Mouse (Mus musculus): ENCODE results near the gene Panx2. TPM values are rescaled to one million over a fixed set of nuclear protein-coding genes. Genes with fewer than 3 reads are reported as not detected.

The Panx2 gene
- total RNA-seq, 2 experiments from 2014 or later: 159 to 177 TPM

DNA sequence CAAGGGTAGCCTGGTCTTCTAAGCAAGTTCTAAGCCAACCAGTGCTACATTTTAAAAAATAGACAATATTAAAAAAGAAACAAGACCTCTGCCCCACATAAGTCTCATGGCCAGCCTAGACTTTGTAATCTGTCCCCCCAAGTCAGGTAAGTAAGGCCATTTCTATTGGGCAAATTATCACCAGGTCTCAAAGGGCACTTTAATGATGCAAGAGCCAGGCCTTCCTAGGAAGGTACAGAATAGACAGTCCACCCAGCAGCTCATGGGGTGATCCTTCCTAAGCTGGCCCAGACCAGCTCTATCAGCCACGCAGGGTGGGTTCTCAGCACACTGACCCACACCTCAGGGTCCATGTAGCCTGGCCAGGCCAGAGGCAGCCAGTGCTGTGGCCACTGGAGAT, 24.4 kb downstream of the Panx2 start:
- no peak for TF ChIP-seq CTCF (conservative IDR thresholded peaks at IDR 0.05)

DNA sequence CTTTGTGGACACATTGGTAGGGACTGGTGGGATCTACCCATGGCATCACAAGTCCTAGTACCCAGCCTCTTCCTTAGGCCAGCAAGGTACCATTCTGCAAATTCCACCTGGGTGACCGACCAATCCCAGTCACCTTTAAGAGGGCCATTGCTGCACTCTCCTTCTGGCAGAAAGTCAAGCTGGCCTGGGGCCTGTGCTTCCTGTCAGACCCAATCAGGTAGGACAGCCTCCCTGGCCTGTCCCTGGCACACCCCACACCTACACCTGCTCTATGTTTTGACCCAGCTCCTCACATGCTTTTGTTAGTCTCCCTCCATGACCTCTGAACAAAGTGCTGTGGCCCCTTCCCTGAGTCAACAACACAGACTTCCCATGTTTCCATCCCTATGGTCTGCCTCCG, 25.3 kb downstream of the Panx2 start:
- Histone ChIP-seq H3K4me3 (no peak overlapping the region), H3K27ac (no peak overlapping the region)
- TF ChIP-seq CTCF (conservative IDR thresholded peaks at IDR 0.05): no peak
- DNase-seq (ENCODE audit: low spot score in 2 of 2): no peak

More for the DNA sequence above, 24.4 kb downstream of the Panx2 start:
- Histone ChIP-seq H3K4me3 (no peak overlapping the region), H3K27ac (no peak overlapping the region)
- DNase-seq (ENCODE audit: low spot score in 2 of 2): no peak

DNA sequence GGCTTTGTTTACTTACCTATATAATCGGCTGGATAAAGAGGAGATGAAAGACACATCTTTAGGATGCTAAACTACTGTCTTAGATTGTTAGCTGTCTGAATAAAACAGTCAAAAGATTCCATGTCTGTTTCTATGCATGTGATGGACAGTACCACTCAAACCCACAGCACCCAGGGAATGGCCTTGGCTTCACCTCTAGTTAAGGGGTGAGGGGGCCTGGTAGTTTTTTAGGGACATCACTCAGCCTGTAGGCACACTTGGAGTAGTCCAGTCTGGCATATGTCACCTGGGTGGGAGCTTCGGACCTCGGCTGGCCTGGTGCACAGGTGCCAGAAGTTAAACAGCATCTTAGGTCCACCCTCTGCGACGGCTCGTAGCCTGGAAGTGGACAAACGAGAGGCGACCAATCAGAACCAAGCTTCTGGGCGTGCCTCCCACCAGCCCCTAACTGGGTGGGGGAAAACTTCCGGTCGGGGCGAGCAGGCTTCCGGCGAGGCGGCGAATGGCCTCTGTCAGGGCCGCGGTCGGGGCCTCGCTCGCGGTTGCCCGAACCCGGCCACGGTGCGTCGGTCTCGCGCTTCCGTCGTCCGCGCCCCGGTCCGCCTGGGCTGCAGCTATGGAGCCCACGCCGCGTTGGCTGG, 29.2 kb downstream of the Panx2 start, which contains the start of gene Selenoo:
TSS of gene Selenoo (plus strand) at position 478 of the 641 bp plus-strand sequence.
- Histone ChIP-seq H3K27ac (peak within 1 kb of the TSS; percentile 95), H3K4me3 (peak within 1 kb of the TSS; percentile 85)
- DNase-seq (ENCODE audit: low spot score in 2 of 2): peak; percentile 88 to 91
- no peak for TF ChIP-seq CTCF (conservative IDR thresholded peaks at IDR 0.05)

DNA sequence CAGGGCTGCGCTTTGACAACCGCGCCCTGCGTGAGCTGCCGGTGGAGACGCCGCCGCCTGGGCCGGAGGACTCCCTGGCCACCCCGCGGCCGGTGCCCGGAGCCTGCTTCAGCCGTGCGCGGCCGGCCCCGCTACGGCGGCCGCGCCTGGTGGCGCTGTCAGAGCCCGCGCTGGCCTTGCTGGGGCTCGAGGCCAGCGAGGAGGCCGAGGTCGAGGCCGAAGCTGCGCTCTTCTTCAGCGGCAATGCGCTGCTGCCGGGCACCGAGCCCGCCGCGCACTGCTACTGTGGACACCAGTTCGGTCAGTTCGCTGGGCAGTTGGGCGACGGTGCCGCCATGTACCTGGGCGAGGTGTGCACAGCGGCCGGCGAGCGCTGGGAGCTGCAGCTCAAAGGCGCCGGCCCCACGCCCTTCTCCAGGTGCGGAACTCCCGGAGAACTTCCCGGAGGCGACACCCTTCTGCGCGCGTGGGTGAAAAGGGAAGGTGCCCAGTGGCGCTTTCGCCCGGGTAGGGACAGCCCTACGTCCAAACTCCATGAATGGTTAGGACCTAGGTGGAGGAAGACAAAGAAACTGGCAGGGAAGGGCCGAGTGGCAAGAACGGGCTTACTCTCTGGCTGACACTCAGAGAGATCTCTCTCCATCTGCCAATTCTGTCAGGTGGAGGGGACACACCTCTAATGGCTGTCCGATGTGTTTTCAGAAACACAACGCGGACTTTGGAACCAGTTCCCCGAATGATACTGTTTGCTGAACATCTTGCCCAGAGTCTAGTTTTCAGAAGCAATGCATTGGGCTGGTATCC, 29.9 kb downstream of the Panx2 start:
- H3K27ac ChIP-seq: peak overlapping the region; percentile 95
- peak overlapping the region; percentile 85 for H3K4me3 ChIP-seq
- 0 out of 2 replicates have a peak, but pooled peaks have one; percentile 11 for TF ChIP-seq CTCF (conservative IDR thresholded peaks at IDR 0.05)
- no peak for DNase-seq (ENCODE audit: low spot score in 2 of 2)

DNA sequence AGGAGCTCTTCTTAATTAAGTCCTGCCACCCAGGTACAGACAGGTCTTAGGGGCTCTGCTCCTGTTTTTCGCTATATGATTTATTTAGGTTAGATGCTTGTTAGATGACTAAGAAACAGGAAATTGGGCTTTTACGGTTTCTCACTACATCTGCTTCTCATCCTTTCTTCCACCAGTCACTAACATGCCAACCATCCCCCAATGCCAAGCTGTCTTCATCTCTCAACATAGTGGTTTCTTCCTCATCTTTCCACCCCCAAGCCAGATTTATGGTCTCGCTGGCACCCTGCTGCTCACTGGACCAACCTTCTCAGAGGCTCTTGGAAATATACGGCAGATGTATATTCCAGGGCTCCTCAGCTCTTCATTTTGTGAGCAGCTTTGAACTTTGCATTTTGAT, 31.1 kb downstream of the Panx2 start:
- DNase-seq (ENCODE audit: low spot score in 2 of 2): no peak
- no peak overlapping the region for H3K4me3 ChIP-seq

DNA sequence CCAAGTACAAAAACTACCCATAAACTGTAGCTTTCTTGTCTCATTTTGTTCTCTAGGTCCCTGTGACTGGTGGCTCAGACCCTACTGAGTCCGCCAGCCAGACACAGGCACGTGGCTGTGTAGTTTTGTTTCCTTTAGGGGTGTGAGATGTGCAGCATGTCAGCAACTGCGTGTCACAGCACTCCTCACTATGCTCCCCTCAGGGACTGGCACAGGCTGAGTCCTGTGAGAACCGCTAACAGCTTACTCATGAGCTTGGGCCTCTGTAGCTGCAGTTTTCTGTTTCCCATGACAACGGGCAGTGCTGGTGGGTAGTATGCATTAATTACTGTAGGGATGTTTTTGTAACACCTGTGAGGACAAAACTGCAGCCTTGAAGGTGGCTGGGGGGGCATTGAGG, 32.6 kb downstream of the Panx2 start:
- Histone ChIP-seq H3K4me3 (no peak overlapping the region), H3K27ac (peak overlapping the region; percentile 20)
- DNase-seq (ENCODE audit: low spot score in 2 of 2): no peak
- no peak for TF ChIP-seq CTCF (conservative IDR thresholded peaks at IDR 0.05)

More for the DNA sequence above, 31.1 kb downstream of the Panx2 start:
- no peak overlapping the region; the same call in 1 of the 2 replicates for H3K27ac ChIP-seq
- TF ChIP-seq CTCF (conservative IDR thresholded peaks at IDR 0.05): no peak

DNA sequence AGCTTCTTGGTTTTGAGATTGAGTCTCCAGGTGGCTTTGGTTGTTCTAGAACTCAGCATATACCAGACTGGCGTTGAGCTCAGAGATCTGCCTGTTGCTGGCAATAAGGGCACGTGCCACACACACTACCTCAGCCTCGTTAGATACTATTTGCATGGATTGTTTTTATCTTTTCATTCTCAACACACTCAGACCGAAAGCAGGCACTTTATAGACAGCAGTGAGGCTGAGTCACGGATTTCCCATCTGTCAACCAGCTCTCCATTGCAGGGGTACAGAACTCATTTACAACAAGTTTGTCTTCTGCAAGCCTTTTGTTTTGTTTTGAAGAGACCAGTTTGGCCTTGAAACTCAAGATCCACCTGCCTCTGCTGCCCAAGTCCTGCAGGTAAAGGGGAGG, 37.9 kb downstream of the Panx2 start:
- peak in 1 of 2 experiments; percentile 66 for DNase-seq (ENCODE audit: low spot score in 2 of 2)
- no peak for TF ChIP-seq CTCF (conservative IDR thresholded peaks at IDR 0.05)

DNA sequence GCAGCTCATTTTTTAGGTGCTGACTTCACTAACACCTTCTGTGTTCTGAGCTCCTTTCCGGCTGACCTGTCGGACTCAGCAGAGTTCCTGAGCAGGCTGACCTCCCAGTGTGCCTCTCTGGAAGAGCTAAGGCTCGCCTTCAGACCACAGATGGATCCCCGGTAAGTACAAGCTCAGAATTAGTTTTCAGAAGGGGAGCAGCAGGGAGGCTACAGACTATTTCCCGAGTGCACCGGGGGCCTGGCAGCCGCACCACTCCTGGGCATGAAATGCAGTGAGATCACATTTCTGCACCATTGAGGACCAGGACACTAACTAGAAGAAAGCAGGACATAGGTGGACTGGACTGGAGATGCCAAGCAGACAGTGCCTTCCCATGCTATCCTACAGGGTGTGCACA, 39.1 kb downstream of the Panx2 start:
- no peak for TF ChIP-seq CTCF (conservative IDR thresholded peaks at IDR 0.05)
- no peak for DNase-seq (ENCODE audit: low spot score in 2 of 2)
- Histone ChIP-seq H3K4me3 (no peak overlapping the region), H3K27ac (no peak overlapping the region)

More for the DNA sequence above, 37.9 kb downstream of the Panx2 start:
- H3K4me3 ChIP-seq: no peak overlapping the region
- peak overlapping the region; percentile 32; the same call in 1 of the 2 replicates for H3K27ac ChIP-seq

DNA sequence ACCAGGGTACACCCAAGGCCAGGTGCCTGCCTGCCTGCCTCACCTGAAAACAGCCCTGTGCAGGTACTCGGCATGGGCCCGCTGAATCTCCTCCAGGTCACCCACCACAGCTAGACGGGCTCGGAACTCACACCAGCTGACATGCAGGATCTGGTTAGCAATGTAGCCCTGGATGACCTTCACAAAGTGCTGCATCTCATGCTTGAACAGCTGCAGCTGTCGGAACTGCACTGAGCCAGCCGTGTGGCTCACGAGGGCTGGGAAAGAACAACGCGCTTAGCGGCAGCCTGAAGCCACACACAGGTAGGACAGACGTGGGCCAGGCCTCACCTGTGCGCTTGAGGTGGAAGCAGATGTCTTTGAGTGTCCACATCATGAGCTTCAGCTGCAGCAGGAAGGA, 41.3 kb downstream of the Panx2 start:
- no peak for DNase-seq (ENCODE audit: low spot score in 2 of 2)

DNA sequence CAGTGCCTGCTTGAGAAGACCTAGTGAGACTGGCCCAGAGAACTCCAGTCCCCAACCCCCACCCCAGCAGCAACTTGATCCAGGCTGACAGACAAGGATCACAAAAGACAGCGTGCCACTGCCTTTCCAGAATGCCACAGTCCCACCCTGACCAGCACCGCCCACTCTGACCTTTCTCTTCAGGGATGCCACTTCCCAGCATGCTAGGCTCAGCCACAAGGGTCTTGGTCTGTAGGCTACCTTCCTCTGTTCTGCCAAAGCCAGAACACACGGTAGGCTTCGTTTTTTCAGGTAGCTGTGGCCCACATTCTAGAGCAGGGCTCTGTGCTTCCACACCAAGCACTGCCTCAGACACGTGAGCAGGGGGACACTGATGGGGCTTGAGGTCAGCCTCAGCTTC, 43.1 kb downstream of the Panx2 start:
- Histone ChIP-seq H3K27ac (no peak overlapping the region), H3K4me3 (no peak overlapping the region)
- DNase-seq (ENCODE audit: low spot score in 2 of 2): no peak
- TF ChIP-seq CTCF (conservative IDR thresholded peaks at IDR 0.05): no peak

More for the DNA sequence above, 41.3 kb downstream of the Panx2 start:
- Histone ChIP-seq H3K27ac (no peak overlapping the region), H3K4me3 (no peak overlapping the region)
- no peak for TF ChIP-seq CTCF (conservative IDR thresholded peaks at IDR 0.05)

DNA sequence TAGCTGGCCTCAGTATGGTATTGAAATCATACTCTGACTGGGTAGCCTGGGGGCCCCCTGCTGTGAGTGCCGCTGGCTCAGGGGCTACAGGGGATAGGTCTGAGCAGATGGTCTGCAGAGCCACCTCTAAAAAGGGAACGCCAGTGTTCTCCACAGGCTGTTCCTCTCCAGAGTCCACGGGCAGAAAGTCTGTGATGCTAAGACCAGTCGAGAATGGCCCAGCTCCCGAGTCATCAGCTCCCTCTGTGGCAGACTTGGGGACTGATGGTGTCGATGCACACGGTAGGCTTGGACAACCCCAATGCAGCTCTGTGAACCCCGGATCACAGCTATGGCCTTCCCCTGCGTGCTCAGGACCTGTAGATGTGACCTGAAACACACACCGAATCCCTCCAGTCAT, 44.4 kb downstream of the Panx2 start:
- TF ChIP-seq CTCF (conservative IDR thresholded peaks at IDR 0.05): peak; percentile 29

DNA sequence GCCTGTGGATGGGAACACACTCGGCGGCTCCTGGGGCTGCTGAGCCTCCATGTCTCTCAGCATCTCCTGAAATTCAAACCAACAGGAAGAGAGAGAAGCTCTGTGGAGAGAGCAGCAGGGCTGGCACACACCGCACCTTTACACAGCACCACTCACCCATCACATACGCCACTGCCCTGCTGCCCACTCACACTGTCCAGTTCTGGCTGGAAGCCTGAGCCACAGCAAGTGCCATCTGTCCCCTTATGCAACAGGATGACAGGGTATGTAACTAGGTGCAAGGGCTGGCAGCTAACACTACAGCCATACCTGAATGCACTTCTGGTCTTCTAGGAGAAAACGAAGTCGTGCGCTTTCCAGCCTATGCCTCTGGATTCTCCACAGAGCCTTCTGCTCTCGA, 44.9 kb downstream of the Panx2 start:
- no peak for DNase-seq (ENCODE audit: low spot score in 2 of 2)
- no peak overlapping the region for H3K4me3 ChIP-seq
- TF ChIP-seq CTCF (conservative IDR thresholded peaks at IDR 0.05): no peak
- H3K27ac ChIP-seq: no peak overlapping the region

More for the DNA sequence above, 44.4 kb downstream of the Panx2 start:
- Histone ChIP-seq H3K4me3 (no peak overlapping the region), H3K27ac (no peak overlapping the region)
- no peak for DNase-seq (ENCODE audit: low spot score in 2 of 2)

DNA sequence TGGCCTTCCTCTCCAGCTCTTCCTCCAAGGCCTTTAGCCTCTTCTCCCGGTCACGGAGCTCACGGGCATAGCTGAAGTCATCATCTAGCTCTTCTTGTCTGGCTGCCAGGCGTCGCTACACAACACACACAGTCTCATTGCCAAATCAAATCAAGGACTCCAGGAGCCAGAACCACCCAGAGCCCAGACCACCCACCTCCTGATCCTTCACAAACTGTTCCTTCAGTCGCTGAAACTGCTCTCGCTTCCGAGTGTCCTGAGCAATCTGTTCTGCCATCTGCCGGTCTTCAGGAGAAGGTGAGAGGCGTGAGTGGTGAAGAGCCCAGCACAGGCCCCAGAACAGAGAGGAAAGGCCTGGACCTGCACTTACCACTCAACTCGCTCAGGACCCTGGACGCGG, 46.5 kb downstream of the Panx2 start:
- no peak for DNase-seq (ENCODE audit: low spot score in 2 of 2)
- H3K27ac ChIP-seq: peak overlapping the region; percentile 46; the same call in 1 of the 2 replicates
- no peak overlapping the region for H3K4me3 ChIP-seq
- no peak for TF ChIP-seq CTCF (conservative IDR thresholded peaks at IDR 0.05)
